Mouse (Mus musculus) spleen, adult 2 months (tissue): Measurements from ENCODE around the gene Pcdh19. TPM values are rescaled to one million over a fixed set of nuclear protein-coding genes. Genes with fewer than 3 reads are reported as not detected.

Source experiments
- DNase-seq, 2 experiments: peaks; one replicate each; pipeline versions ENCODE4 v3.0.0 to v3.0.0-alpha.2; 2012 to 2021; ENCODE audit warnings: low spot score in 2 of 2, low read depth in 1 of 2
- H3K27ac ChIP-seq: fragments of 200-500 bp; 2 replicates; pipeline ENCODE4 v1.5.1; 2012; ENCODE audit warnings: low read length, inconsistent platforms; ENCODE audit not compliant: insufficient read depth
- H3K27me3 ChIP-seq: fragments of 200-500 bp; 2 replicates; pipeline ENCODE4 v1.6.1; 2012; ENCODE audit warnings: mild to moderate bottlenecking, moderate library complexity, low read length, inconsistent platforms; ENCODE audit not compliant: control insufficient read depth, insufficient read depth
- H3K36me3 ChIP-seq: fragments of 200-500 bp; 2 replicates; pipeline ENCODE4 v1.6.1; 2012; ENCODE audit warnings: mild to moderate bottlenecking, low read length, inconsistent platforms; ENCODE audit not compliant: control insufficient read depth, insufficient read depth
- H3K4me1 ChIP-seq: fragments of 200-500 bp; 2 replicates; pipeline ENCODE4 v1.6.1; 2011; ENCODE audit warnings: inconsistent platforms; ENCODE audit not compliant: control insufficient read depth, insufficient read depth, insufficient read length
- H3K4me3 ChIP-seq: fragments of 200-500 bp; 2 replicates; pipeline ENCODE4 v1.5.1; 2011; ENCODE audit warnings: mild to moderate bottlenecking, inconsistent platforms; ENCODE audit not compliant: insufficient read depth, insufficient read length; ENCODE audit errors: extremely low read depth
- CTCF ChIP-seq: fragments of 200-500 bp; IDR thresholded peaks from 2 replicates; pipeline ENCODE4 v1.5.1; 2011; ENCODE audit warnings: mild to moderate bottlenecking, inconsistent platforms; ENCODE audit not compliant: insufficient read depth, insufficient read length, insufficient replicate concordance; ENCODE audit errors: extremely low read depth
- POLR2A ChIP-seq: fragments of 200-500 bp; IDR thresholded peaks from 2 replicates; pipeline ENCODE4 v1.6.1; 2011; ENCODE audit warnings: low read depth, low read length, inconsistent platforms
- WGBS: fragments of 180-500 bp; shearing (Covaris S2); methylation state at CpG from one replicate; pipeline ENCODE4 v1.1.7; 2018; 5-methylcytosine and 5-hydroxymethylcytosine counted together
- polyA plus RNA-seq: library from polyadenylated mRNA; depleted of rRNA; stranded (reverse); fragments of >200 nt; gene quantifications from 2 replicates; pipeline ENCODE4 v1.2.3, GENCODE M21; 2012

The Pcdh19 gene
- polyA plus RNA-seq, 1 experiment = 0.04 TPM

- Histone ChIP-seq H3K27me3 (no peaks in the 10 kb centered on the region), H3K4me3 (no peak overlapping the region), H3K4me1 (no peaks in the 10 kb centered on the region), H3K36me3 (no peaks in the 10 kb centered on the region), H3K27ac (no peak overlapping the region)
- WGBS = 54% methylated on average over 4 of the region's 4 CpGs
- TF ChIP-seq POLR2A = no peak
- no peak for TF ChIP-seq CTCF
- DNase-seq = no peak
Observed at GRCm38 (mm10) chrX:133696461-133696860, 7.7 kb upstream of the Pcdh19 start.

DNA sequence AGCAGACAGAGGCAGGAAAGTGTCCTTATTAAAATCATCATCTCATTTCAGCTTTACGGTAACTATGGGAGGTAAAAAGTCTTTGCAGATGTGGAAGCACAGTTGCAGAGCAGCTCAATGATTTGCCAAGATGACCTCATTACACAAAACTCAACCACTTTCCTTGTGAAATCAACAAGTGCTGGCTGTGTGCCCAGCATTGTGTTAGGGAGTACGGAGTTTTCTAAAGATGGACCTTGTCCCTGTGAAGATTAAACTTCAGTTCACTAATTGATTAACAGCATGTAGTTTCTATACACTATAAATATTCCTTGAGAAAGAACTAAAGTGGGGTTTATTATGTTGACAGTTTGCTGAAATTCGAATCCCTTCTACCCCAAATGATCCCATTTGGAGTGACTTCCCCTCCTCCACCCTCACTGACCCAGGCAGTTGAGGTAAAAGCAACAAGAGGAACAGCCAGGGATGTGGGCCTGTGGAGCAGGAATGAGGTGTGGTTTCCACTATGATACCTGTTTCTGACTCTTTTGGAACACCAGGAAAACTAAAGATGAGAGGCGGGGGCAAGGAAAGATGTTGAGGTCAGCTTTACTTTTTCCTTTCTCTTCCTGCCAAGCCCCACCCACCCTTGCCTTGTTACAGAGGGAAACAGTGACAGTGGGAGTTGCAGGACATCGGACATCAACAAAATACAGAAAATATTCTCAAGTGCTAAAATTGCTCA is 4.4 kb upstream of the Pcdh19 start:
- no peaks in the 10 kb centered on the region for H3K4me1 ChIP-seq
- no peak for TF ChIP-seq POLR2A
- no peak for TF ChIP-seq CTCF
- DNase-seq = no peak
- no peak overlapping the region for H3K27ac ChIP-seq
- H3K36me3 ChIP-seq = no peaks in the 10 kb centered on the region
- 73% methylated on average over 5 of the region's 5 CpGs for WGBS
- H3K4me3 ChIP-seq = no peak overlapping the region
- H3K27me3 ChIP-seq = no peaks in the 10 kb centered on the region; the same call in 1 of the 2 replicates

DNA sequence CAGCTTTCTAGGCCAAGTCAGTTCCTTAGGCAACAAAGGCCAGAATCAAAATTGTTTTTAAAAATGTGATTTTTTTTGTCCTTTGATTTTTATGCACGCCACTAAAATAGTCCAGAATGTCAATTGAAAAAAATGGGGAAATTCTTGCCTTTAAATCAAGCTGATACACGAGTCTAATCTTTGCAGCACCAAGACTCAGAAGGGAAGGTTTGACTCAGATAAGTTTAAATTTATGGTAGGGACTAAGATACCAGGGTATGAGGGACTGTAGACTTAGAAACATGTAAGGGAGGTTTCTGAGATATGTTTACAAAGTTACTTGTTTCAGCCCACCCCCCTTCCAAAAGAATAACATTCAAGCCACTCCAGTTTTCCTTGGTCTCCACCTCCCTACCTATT is 3.6 kb upstream of the Pcdh19 start:
- no peak for TF ChIP-seq POLR2A
- TF ChIP-seq CTCF = no peak
- H3K4me3 ChIP-seq = no peak overlapping the region
- 41% methylated on average over 2 of the region's 2 CpGs for WGBS
- H3K27me3 ChIP-seq = peaks cover 1% of the 10 kb centered on the region; the same call in 1 of the 2 replicates
- no peaks in the 10 kb centered on the region for H3K36me3 ChIP-seq
- DNase-seq = no peak
- H3K4me1 ChIP-seq = 0 out of 2 replicates have a peak, but pooled peaks cover 2% of the 10 kb centered on the region
- no peak overlapping the region for H3K27ac ChIP-seq

GRCm38 (mm10) chrX:133691581-133692391 is 3.0 kb upstream of the Pcdh19 start:
- WGBS = 16% methylated on average over 12 of the region's 12 CpGs
- peak; percentile 5 to 21 for DNase-seq
- Histone ChIP-seq H3K27me3 (peaks cover 4% of the 10 kb centered on the region; the same call in 1 of the 2 replicates), H3K4me1 (0 out of 2 replicates have a peak, but pooled peaks cover 3% of the 10 kb centered on the region), H3K36me3 (no peaks in the 10 kb centered on the region), H3K27ac (no peak overlapping the region), H3K4me3 (no peak overlapping the region)
- TF ChIP-seq POLR2A (no peak), CTCF (peak; percentile 20; the same call in 1 of the 2 replicates)

DNA sequence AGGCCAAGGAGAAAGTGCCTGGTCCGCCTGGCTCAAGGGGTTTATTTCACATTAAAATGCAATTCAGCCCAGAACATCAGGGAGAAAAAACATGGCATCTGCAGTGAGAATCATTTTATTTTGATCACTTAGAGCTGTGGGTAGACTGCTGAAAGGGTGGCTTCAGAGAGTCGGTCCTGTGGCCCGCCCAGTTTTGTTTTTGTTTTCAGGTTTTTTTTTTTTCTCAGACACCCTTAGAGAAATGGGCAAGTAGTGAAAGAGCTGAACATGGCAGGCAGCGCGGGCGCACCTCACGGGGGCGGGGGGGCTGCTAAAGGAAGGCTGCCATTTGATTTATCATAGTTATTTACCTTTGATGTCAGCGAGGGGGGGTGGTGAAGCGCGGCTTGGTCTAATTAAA is 2.0 kb upstream of the Pcdh19 start:
- WGBS = 24% methylated on average over 11 of the region's 11 CpGs
- TF ChIP-seq POLR2A (no peak), CTCF (no peak)
- Histone ChIP-seq H3K27me3 (peaks cover 4% of the 10 kb centered on the region; the same call in 1 of the 2 replicates), H3K36me3 (no peaks in the 10 kb centered on the region), H3K4me1 (0 out of 2 replicates have a peak, but pooled peaks cover 3% of the 10 kb centered on the region), H3K27ac (no peak overlapping the region), H3K4me3 (no peak overlapping the region)
- DNase-seq = no peak

DNA sequence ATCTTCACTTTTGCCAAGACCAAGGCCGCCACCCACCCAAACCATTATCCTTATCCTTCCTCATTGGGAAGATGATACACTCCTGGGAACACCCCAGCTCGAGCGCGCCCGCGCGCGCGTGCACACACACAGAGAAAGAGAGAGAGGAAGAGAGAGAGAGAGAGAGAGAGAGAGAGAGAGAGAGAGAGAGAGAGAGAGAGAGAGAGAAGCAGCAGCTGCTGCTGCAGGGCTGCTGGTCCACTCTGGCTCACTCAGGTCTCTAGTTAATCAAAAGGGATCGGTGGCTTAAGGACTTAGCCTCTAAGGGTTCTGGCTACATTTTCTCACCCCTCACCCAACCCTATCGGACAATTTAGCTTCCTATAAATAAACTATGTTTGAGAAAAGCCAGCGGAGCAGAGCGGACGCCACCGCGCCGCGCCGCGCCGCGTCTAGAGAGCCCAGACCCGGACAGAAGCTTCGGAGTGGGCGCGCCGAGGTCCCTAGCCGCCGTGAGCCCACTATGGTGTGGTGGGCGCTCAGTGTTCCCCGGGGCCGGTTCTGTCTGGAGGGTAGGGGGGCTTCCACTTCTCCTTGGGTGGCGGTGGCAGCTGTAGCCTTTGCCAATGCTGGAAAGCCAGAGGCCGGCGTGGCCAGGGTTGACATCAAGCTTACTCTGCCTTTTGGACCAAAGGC is 926 bp upstream of the Pcdh19 start:
- H3K4me3 ChIP-seq = no peak overlapping the region
- 32% methylated on average over 35 of the region's 35 CpGs for WGBS

More for the DNA sequence above, 926 bp upstream of the Pcdh19 start:
- Histone ChIP-seq H3K27me3 (peaks cover 4% of the 10 kb centered on the region; the same call in 1 of the 2 replicates), H3K4me1 (0 out of 2 replicates have a peak, but pooled peaks cover 3% of the 10 kb centered on the region), H3K27ac (no peak overlapping the region), H3K36me3 (no peaks in the 10 kb centered on the region)
- DNase-seq = no peak
- TF ChIP-seq POLR2A (no peak), CTCF (no peak)
